ENCODE assay signal across 8 mouse cellular contexts in genomic region chr2:20249403-20249802, GRCm38 (mm10).
DNase-seq lines count a peak whose midpoint lies in the region; ATAC-seq lines count a peak whose summit lies in the region.
"Had no signal": no experiment of that assay in that cellular context is flagged by ENCODE, and none has a peak within 500 bp of the region (broad histone marks: within the 10 kb centered on the region; RNA-seq: fewer than 3 reads in every experiment).

No protein-coding gene starts in this region.

- H3K4me2 ChIP-seq in limb, embryonic 12.5 days, result no peak overlapping the region
- H3K4me2 ChIP-seq: midbrain, embryonic 12.5 days had no signal

- H3K27me3 ChIP-seq in limb, embryonic 12.5 days, result no peaks in the 10 kb centered on the region
- no peaks in the 10 kb centered on the region for H3K27me3 ChIP-seq in limb, embryonic 10.5 days (ENCODE audit: low read depth, poor library complexity, severe bottlenecking)
- H3K27me3 ChIP-seq: midbrain, embryonic 12.5 days had no signal

- intact Hi-C loops in gastrocnemius, postnatal 14 days (cut with DNase I; ENCODE audit: low total_unique reads), result no loop called here

- WGBS in limb, embryonic 12.5 days, result 55% methylated on average over 4 of the region's 4 CpGs
- 75% methylated on average over 4 of the region's 4 CpGs for WGBS in limb, embryonic 10.5 days

- H3K4me1 ChIP-seq in limb, embryonic 12.5 days (replicated peaks), result peaks cover 14% of the 10 kb centered on the region; the same call in 1 of the 2 replicates
- H3K4me1 ChIP-seq in limb, embryonic 10.5 days, result no peaks in the 10 kb centered on the region

- no peak for ATAC-seq in limb, embryonic 12.5 days (ENCODE audit: insufficient number of reproducible peaks, insufficient read depth, low FRiP score, low TSS enrichment, low read depth)
- no peak for ATAC-seq in granulocyte monocyte progenitor cell, adult 5-6 weeks (replicated peaks; ENCODE audit: poor library complexity, severe bottlenecking)

- H3K27ac ChIP-seq in limb, embryonic 12.5 days, result peak overlapping the region; percentile 17; the same call in 1 of the 2 replicates
- no peak overlapping the region for H3K27ac ChIP-seq in limb, embryonic 10.5 days
- H3K27ac ChIP-seq: midbrain, embryonic 12.5 days had no signal

- DNase-seq in limb, embryonic 10.5 days (ENCODE audit: low spot score), result no peak
- DNase-seq in gastrocnemius, postnatal 14 days, result peak; percentile 11
- peak; percentile 32 to 58 for DNase-seq in layer of hippocampus, postnatal 14 days (ENCODE audit: low spot score in 2 of 2)
- DNase-seq in right cerebral cortex, postnatal 36 days (ENCODE audit: low spot score in 2 of 2), result peak; percentile 55 to 81
- no peak for DNase-seq in kidney, postnatal 36 days

- no peaks in the 10 kb centered on the region for H3K36me3 ChIP-seq in limb, embryonic 12.5 days
- no peaks in the 10 kb centered on the region for H3K36me3 ChIP-seq in limb, embryonic 10.5 days
- H3K36me3 ChIP-seq: midbrain, embryonic 12.5 days had no signal

- 0 out of 2 replicates have a peak, but pooled peaks cover 3% of the 10 kb centered on the region for H3K9me3 ChIP-seq in limb, embryonic 12.5 days
- no peaks in the 10 kb centered on the region for H3K9me3 ChIP-seq in limb, embryonic 10.5 days (replicated peaks)
- H3K9me3 ChIP-seq: midbrain, embryonic 12.5 days had no signal

- H3K9ac ChIP-seq in limb, embryonic 12.5 days (replicated peaks), result no peak overlapping the region
- H3K9ac ChIP-seq: midbrain, embryonic 12.5 days had no signal

- no peak overlapping the region for H3K4me3 ChIP-seq in limb, embryonic 12.5 days (replicated peaks)
- no peak overlapping the region for H3K4me3 ChIP-seq in limb, embryonic 10.5 days
- H3K4me3 ChIP-seq: midbrain, embryonic 12.5 days had no signal

Comparison
In these comparisons a context has a peak if more than half of its experiments do, and no peak if none do; other contexts are left out.
1. DNase-seq: peak in gastrocnemius, postnatal 14 days (single experiment), layer of hippocampus, postnatal 14 days (2 of 2) and right cerebral cortex, postnatal 36 days (2 of 2); none in limb, embryonic 10.5 days (single experiment) and kidney, postnatal 36 days (0 of 2).